Mouse (Mus musculus): ENCODE measurements at regions not wholly inside any gene's neighbourhood (a gene's known extent, or its start where the extent isn't known, plus 50 kb on each side); places are given as distances from the start of the nearest gene placed in this dataset.

DNA sequence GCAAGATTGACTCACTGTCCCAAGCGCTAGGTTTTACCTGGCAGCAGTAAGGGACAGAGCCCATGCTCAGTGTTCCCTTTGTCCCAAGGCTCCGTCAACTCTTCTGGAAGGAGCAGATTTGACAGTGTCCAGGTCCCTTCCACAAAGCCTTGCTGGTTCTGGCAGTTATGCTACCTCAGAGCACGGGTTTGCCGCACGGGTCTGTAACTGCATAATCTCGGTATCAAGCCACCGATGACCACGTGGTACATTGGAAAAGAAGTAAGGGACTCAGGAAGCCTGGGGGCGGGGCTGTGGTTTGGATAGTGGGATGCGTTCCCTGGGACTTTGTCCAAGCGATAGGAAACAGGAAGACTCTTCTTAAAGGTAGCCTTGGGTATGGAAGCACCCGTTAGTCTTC lies 319.3 kb downstream of the Mtx2 start:
- TF ChIP-seq POLR2A (IDR thresholded peaks at IDR 0.05; ENCODE audit: borderline replicate concordance, insufficient read depth, low read length) (no peak), CTCF (IDR thresholded peaks at IDR 0.05; ENCODE audit: borderline replicate concordance, insufficient read depth, low read depth, low read length) (no peak)
